Mouse (Mus musculus) small intestine, adult 2 months (tissue): ENCODE measurements around the gene Slc17a7.

Experiments used
- CTCF ChIP-seq: fragments of 200-500 bp; IDR thresholded peaks from 2 replicates; pipeline ENCODE4 v1.5.1; 2012; ENCODE audit warnings: low read depth, mild to moderate bottlenecking, control low read depth, inconsistent platforms, low read length, moderate library complexity, mixed read lengths; ENCODE audit not compliant: insufficient replicate concordance, insufficient read length; ENCODE audit errors: extremely low read depth
- POLR2A ChIP-seq: fragments of 200-500 bp; IDR thresholded peaks from 2 replicates; pipeline ENCODE4 v1.6.1; 2012; ENCODE audit warnings: low read depth, mild to moderate bottlenecking, control low read depth, inconsistent platforms, low read length, moderate library complexity

DNA sequence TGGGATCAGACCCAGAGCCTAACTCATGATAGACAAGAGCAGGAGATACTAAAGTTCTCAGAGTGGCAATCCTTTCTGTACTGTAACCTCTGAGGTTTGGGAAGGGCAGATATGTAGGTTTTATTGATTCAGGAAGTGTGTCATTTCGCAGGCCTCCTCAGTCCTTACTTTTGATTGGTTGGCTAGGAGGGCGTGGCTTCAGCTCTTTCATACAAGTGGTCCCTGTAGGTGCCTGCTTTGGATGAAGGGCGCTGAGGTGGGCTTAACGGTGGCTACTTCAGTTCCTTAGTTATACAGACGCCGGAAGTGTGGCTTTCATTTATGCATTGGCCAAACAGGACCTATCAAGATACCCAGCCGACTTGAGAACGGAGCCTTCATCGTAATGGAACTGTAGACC lies 8.2 kb upstream of the Slc17a7 start:
- TF ChIP-seq POLR2A = no peak
- TF ChIP-seq CTCF = no peak
